Mouse (Mus musculus) gastrocnemius, adult 8-10 months (tissue): Measurements from ENCODE around the gene Nav2. TPM values are rescaled to one million over a fixed set of nuclear protein-coding genes. Genes with fewer than 3 reads are reported as not detected.

Experiments used
- DNase-seq, 2 experiments: peaks; one replicate each; pipeline ENCODE4 v3.0.0; 2022; ENCODE audit warnings: low spot score in 2 of 2
- total RNA-seq, 4 experiments: library from RNA; stranded (reverse); gene quantifications; 2 replicates each; pipeline ENCODE4 v1.2.4; 2022

The Nav2 gene
- total RNA-seq, 4 experiments from 2014 or later, result 15.9 to 30.8 (median 25.7) TPM

GRCm38 (mm10) chr7:48998595-48998994, 90.1 kb downstream of the Nav2 start:
- no peak for DNase-seq

- no peak for DNase-seq
These were observed 92.3 kb downstream of the Nav2 start for GRCm38 (mm10) chr7:49000816-49001215.

GRCm38 (mm10) chr7:49004402-49004801, 95.9 kb downstream of the Nav2 start:
- DNase-seq, result no peak

- no peak for DNase-seq
These were observed 98.4 kb downstream of the Nav2 start for GRCm38 (mm10) chr7:49006886-49007285.

DNA sequence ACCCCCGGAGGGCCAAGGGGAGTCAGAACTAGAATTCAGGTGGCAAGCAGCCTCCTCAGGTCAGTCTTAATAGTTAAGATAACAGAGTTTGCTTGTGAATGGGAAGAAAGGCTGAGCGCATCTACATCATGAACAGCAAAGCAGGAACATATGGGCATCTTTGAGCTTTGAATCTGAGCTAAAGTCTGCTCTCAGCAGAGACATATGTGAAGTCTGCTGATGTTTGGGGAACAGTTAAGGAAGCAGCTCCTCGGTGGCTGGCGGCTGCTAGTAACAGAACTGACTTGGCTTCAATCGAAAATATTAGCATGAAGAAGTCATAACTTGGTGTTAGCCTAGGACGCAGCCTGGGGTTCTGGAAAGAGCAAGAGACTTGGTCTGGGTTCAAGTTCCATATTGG, 102.2 kb downstream of the Nav2 start:
- no peak for DNase-seq

- DNase-seq, result no peak
These were observed 103.5 kb downstream of the Nav2 start for GRCm38 (mm10) chr7:49012027-49012426.

DNA sequence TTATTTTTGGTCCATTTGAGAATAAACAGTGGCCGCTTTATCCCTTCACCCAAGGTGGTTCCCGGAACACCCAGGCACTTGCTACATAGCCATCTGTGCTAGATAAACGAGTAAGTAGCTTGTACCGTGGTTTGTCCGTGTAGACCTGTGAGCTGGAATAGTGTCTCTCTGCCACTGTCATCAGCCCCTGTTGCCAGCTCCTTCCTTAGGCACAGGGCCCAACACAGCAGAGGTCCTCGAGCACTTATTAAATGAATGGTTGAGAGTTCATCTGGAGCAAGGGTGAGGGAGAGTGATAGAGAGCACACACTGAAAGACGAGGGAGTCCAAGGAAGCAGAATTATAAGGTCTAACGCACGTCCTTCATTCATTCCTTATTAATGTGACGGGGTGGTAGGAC, 106.0 kb downstream of the Nav2 start:
- DNase-seq, result no peak

DNA sequence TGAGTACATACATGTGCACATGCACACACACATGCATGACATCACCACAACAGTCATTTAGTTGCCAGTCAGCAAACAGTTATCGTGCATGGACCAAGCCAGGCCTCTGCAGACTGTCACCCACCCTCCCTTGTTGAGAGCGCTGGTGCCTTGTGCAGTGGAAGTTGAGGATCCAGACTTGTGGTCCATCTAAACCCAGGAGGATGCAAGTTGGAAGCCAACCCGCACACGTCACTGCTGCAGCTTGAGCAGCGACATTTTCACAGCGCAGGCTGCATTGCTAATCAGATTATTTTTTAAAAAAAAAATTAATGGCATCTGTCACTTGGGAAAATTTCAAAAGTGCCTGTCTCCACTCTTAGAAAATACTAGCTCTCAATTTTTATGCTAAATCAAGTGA, 106.8 kb downstream of the Nav2 start:
- no peak for DNase-seq

DNA sequence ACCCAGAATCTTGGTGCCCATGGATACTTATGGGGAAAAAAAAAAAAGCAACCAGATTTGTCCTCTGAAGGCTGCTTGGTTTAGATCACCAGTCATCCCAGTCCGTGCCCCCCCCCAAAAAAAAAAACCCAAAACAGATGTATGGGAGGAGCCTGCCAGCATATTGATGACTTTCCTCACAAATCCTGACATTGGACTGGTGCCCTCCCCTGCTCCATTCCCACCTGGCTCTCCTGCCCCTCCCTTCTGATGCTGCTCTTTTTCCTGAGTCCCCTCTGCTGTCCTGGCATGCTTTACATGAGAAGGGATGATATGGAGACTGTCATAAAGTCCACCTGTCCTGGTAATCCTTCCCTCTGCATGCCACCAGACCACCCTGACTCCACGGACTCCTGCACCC, 107.6 kb downstream of the Nav2 start:
- no peak for DNase-seq

DNA sequence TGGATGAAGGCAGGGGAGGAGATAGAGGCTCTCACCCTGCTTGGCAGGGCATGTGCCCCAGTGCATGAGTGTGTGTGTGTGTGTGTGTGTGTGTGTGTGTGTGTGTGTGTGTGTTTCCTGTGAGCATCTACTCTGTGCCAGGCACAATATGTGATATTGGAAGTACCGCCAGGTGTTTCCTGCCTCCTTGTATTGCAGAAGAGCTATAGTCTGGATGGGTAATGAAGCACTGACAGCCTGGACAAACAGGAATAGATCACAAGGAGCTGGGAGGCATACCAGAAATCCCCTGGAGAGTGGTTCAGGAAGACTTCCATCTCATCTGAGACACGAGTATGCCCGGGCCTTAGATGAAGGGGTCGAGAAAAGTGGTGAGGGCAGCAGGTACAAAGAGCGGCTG, 109.3 kb downstream of the Nav2 start:
- no peak for DNase-seq

GRCm38 (mm10) chr7:49018478-49018914, 110.0 kb downstream of the Nav2 start:
- DNase-seq, result no peak

DNA sequence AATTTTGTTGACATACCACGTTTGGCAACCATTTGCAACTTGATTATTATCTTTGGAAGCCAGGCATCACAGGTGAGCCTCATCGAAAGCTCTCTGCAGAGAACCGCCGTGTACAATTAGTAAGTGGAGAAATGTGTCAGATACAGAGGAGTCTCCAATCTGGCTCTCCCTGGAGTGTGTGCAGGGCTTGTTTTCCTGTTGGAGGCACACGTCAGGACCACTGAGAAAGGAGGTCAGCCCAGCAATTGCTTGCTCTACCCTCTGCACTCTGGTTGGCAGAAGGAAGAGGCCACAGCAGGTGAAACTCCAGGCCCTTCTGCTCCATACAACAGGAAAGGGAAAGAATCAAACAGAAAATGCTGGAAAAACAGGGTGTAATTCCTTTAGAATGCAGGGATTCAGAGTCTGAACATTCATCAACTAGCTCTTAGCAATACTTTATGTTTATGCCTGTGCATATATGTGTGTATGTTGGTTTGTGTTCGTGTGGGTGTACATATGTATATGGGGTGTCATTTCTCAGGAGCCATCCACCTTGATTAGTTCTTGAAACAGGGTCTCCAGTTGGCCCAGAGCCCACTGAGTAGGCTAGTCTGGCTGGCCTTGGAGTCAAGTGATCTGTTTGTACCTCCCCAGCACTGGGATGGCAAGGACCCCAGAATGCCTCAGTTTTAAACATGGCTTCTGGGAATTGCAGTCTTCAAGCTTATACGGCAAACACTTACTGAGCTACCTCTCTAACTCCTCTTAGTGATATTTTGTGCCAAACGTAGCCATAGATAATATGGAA, 116.7 kb downstream of the Nav2 start:
- DNase-seq, result no peak

DNA sequence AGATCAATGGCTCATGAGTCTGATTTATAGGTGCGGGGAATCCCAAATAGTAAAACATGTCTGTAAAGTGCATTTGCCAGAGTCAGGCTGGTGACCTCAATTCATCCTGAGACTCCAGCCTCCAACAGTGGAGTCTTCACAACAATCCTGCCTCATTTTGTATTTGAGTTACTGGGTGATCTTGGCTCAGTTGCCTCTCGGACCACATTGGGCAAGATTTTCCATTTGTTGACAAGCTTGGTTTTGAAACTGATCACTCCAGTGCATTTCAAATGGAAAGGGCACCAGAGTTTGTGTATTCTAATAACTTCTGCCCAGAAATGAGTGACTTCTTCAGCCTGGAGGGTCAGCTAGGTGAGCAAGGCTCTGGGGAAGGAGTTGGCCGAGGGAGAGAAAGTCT, 117.5 kb downstream of the Nav2 start:
- no peak for DNase-seq

GRCm38 (mm10) chr7:49026466-49026865, 118.0 kb downstream of the Nav2 start:
- no peak for DNase-seq

- no peak for DNase-seq
These were observed 120.9 kb downstream of the Nav2 start for GRCm38 (mm10) chr7:49029282-49030012.

GRCm38 (mm10) chr7:49032216-49032615, 123.7 kb downstream of the Nav2 start:
- DNase-seq, result no peak

DNA sequence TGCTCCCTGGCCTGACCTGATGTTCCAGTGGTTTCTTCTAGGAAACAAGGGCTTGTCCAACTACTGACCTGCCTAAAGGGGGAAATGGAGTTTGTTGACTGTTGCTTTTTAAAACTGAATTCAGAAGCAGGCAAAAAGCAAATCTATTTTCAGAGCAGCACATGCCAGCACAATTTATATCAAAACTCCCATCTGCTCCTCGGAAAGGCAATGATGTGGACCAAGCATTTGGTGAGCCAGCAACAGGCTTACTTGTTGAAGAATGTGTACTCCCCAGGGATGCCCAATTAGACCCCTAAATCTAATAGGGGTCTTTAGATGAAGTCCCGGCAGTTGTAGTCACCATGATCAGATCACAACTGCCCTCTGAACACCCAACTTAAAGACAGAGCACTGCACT, 125.7 kb downstream of the Nav2 start:
- DNase-seq, result no peak

DNA sequence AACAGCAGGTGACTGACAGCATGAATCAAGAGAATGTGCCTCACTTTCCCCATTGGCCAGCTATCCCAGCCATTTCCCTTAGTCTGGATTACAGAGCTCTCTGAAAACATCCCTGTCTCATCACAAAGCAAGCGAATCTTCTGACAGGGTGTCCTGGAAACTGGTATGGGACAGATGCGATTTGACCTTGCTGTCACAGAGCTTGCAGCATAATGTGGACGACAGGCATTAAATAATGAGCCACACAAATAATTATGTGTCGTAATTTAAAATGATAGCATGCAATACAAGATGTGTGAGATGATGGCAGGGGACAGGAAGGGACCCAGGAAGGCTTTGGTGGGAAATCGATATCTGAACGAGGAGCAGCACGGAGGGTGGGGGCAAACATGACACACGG, 131.6 kb downstream of the Nav2 start:
- no peak for DNase-seq

- no peak for DNase-seq
These were observed 133.0 kb downstream of the Nav2 start for GRCm38 (mm10) chr7:49041334-49042070.

DNA sequence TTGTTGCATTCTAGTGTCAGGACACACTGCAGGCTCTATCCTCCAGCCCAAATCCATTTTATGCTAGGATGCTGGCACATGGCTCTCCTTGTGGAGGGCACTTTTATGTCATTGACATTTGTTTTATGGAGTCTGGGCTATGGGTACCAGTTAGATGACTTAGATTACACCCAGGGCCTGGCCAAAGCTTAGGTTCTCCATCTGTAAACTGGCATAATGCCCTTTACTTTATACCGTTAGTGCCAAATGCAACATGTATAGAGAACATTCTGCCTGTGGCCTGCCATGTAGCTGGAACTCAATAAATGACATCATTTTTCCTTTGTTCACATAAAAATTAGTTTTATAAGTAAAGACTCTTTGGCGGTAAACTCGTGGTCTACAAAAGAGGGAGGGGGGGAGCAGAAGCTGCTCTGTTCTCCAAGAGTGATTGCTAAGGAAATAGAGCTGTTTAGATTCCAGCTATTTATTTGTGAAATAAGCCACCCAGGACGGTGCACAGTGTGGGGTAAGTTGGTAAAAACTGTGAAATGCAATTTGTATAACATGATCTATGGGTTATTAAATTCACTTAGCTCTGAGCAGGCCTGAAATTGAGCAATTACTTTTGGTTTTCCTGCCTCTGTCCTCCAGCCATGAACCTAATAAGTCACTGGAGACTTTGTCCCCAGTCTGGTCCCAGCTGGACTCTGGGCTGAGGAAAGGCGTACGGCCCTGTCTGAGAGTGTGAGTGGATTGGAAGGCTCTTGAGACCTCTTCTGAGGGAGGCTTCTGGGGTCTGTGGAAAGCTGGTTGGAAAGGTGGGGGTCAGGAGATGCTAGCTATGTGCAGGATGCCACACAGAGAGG, 137.2 kb downstream of the Nav2 start:
- DNase-seq, result no peak

- no peak for DNase-seq
These were observed 138.0 kb downstream of the Nav2 start for GRCm38 (mm10) chr7:49046347-49046989.
